Mouse (Mus musculus) kidney, embryonic 15.5 days (tissue): ENCODE data around the gene Ttll4. TPM values are rescaled to one million over a fixed set of nuclear protein-coding genes. Genes with fewer than 3 reads are reported as not detected.

Experiments
- polyA plus RNA-seq: library from polyadenylated mRNA; unstranded; fragments of >200 nt; fragmentation: Nextera tagmentation; extraction: Ambion mirVana; gene quantifications from 2 replicates; pipeline ENCODE4 v1.2.1, GENCODE M21; 2015

The Ttll4 gene
- polyA plus RNA-seq, 1 experiment from 2014 or later, result 17.4 TPM

Other genes with a start within 250 kb of the Ttll4 start
- gene Cnot9, start 155.7 kb upstream of the Ttll4 start, polyA plus RNA-seq, result 71.9 and 72.3 TPM in 2 replicates
- gene Plcd4, start 118.9 kb upstream of the Ttll4 start, polyA plus RNA-seq, result 0.53 and 1.3 TPM in 2 replicates
- 33.2 and 34.3 TPM in 2 replicates for gene Usp37, start 117.5 kb upstream of the Ttll4 start, polyA plus RNA-seq
- gene Zfp142, start 73.5 kb upstream of the Ttll4 start, polyA plus RNA-seq, result 7.5 and 8.4 TPM in 2 replicates
- 15.7 and 17.8 TPM in 2 replicates for gene Bcs1l, start 73.5 kb upstream of the Ttll4 start, polyA plus RNA-seq
- 40.7 and 43.4 TPM in 2 replicates for gene Rnf25, start 60.3 kb upstream of the Ttll4 start, polyA plus RNA-seq
- gene Stk36, start 60.3 kb upstream of the Ttll4 start, polyA plus RNA-seq, result 7.6 and 8.8 TPM in 2 replicates
- gene Cyp27a1, start 51.8 kb downstream of the Ttll4 start, polyA plus RNA-seq, result 7.2 and 7.6 TPM in 2 replicates
- 0.44 and 0.73 TPM in 2 replicates for gene Prkag3, start 87.5 kb downstream of the Ttll4 start, polyA plus RNA-seq
- gene Wnt6, start 110.1 kb downstream of the Ttll4 start, polyA plus RNA-seq, result 2.0 and 2.3 TPM in 2 replicates
- gene Wnt10a, start 129.8 kb downstream of the Ttll4 start, polyA plus RNA-seq, result 0.43 and 0.89 TPM in 2 replicates
- gene Cdk5r2, start 193.2 kb downstream of the Ttll4 start, polyA plus RNA-seq, result 0.05 TPM in 1 of 2 replicates, not detected in the other
- gene Fev, start 223.7 kb downstream of the Ttll4 start, polyA plus RNA-seq, result 0.53 and 0.67 TPM in 2 replicates
- not detected in 2 replicates for gene Cryba2, start 231.4 kb downstream of the Ttll4 start, polyA plus RNA-seq